Mouse (Mus musculus) frontal cortex, postnatal 36 days (tissue): ENCODE results near the gene Rnf149.

ENCODE experiments used
- DNase-seq, 2 experiments: peaks; one replicate each; pipeline ENCODE4 v3.0.0; 2022; ENCODE audit warnings: low spot score in 2 of 2

The Rnf149 gene

DNA sequence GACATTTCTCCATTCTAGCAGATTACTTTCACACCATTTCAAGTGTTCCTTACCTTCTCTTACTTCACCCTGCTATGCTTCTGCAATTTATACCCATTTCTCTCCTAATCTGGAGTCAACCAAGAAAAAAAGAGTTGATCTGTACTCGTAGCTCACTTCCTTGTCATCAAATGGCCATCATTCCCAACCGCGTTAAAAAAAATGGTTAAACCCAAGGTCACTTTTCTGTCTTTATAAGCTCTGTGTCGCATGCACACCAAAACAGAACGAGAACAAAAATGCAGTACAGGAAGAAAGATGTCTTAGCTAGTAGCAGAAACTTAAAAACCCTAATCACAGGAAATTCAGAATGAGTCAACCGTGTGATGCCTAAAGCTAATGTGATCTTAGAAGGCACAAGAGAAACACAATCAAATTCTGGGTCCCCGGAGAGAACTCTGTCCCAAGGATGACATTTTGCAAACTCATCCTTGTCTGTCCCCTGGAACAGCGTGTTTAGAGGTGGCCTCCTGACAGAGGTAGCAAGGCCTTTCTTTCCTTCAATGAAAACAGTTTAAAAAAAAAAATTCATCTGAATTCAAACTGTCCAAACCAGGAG lies 1.3 kb downstream of the Rnf149 start:
- no peak for DNase-seq

DNA sequence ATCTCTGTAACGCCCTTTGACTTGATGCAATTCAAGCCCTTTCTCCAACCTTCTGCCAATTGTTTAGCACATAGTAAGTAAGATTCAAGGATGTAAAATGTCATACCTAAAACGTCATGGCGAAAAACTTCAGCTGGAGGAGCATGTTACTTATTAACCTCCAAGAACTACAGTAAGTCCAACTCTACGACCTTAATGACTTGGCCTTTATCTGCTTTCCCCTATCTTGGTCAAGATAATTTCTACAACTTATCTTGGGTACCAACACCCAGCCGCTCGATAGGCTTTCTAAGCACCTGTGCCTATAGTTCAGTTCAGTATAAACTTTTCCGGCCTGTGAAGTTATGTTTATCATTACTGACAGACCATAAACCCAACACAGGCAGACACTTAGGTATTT lies 3.3 kb downstream of the Rnf149 start:
- no peak for DNase-seq

DNA sequence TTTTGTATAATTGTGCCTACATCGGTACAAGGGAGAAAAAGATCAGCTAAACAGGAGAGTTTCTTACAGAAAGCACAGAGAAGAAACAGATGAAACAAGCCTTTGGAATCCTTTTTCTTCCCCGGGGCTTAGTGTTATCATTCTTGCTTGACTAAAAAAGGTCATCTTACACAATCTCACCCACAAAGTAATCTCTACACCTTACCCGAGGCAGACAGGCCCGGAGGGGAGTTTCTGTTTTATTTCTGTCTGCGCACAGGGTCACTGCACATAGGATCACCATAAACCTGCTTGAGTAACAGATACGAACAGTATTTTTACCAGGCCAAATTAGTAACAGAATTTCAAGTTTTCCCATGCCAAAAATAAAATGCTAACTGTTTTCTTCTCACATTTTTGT lies 5.6 kb downstream of the Rnf149 start:
- DNase-seq = no peak

GRCm38 (mm10) chr1:39568079-39568478 lies 9.1 kb downstream of the Rnf149 start:
- no peak for DNase-seq

- DNase-seq = no peak
Observed at GRCm38 (mm10) chr1:39564603-39565002, 12.6 kb downstream of the Rnf149 start.

GRCm38 (mm10) chr1:39563161-39563560 lies 14.0 kb downstream of the Rnf149 start:
- DNase-seq = no peak

DNA sequence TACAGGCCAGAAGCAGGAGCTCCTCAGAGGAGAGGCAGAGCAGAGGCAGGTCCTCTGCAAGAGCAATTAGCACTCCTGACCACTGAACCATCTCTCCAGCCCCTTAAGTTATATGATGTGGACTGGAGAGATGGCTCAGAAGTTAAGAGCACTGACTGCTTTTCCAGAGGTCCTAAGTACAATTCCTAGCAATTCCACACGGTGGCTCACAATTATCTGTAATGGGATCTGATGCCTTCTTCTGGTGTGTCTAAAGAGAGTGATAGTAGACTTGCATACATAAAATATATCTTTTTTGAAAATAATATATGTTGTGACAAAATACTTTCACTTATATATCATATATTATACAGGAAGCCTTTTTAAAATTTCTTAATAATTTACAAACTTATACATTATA lies 15.3 kb downstream of the Rnf149 start:
- no peak for DNase-seq

GRCm38 (mm10) chr1:39559009-39559408 lies 18.2 kb downstream of the Rnf149 start:
- peak in 1 of 2 experiments; percentile 33 for DNase-seq

DNA sequence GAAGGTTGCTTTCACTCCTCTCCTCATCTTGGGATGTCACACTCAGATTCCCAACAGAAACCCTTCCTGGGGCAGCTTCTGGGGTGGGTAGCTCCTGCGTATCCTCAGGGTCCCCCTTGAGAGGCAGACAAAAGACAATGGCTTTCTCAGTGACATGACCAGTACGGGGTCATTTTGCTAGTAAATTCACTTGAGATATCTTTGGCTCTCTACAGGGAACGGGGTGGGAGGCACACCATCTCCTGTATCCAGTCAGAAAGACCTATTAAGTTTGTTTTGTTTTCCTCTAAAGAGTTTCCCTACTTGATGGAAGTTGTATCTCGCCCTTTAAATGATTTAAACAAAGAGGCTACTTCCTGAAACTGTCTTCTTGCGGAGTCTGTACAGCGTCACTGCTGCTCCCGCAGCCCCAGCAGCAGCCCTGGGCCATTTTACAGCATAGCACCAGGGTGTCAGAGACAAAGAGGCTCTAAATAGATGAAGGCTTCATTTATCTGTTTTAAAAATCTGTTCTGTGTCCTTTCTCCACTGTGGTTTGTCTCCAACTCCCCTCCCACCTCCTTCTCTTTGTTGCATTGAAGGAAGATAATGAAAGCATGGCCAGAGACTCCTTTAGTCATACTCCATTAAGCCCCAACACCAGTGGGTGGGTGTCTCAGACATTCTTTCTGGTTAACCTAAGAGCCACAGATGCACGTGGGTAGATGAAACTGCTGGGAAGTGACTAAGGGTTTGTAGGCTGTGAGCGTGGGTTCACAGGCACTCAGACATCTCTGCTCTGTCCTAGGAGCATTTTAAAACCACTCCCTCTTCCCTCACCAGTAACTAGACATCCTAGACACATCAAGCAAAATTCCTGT lies 21.4 kb downstream of the Rnf149 start:
- DNase-seq = peak; percentile 69 to 86

- DNase-seq = no peak
Observed at GRCm38 (mm10) chr1:39549831-39550230, 27.4 kb downstream of the Rnf149 start.

DNA sequence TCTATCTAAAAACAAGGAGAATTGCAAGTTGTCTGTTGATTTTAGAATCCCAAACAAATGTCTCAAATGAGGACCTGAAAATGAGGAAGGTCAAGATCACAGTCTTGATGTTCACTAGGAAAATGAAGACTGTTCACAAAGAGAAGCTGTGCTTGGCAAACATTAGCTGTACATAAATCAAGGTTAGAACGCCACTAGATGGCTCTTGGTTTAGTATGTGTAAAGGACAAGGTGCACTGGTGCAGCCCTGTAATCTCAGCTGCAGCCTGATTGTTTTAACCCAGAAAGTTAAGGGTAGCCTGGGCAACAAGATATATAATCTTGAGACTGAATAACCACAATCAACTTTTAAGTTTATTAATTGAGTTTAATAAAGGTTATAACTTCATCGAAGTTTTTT lies 30.0 kb downstream of the Rnf149 start:
- no peak for DNase-seq

- no peak for DNase-seq
Observed at GRCm38 (mm10) chr1:39546160-39546866, 30.9 kb downstream of the Rnf149 start.

GRCm38 (mm10) chr1:39545589-39545988 lies 31.6 kb downstream of the Rnf149 start:
- no peak for DNase-seq

GRCm38 (mm10) chr1:39540592-39540991 lies 36.6 kb downstream of the Rnf149 start:
- DNase-seq = no peak

DNA sequence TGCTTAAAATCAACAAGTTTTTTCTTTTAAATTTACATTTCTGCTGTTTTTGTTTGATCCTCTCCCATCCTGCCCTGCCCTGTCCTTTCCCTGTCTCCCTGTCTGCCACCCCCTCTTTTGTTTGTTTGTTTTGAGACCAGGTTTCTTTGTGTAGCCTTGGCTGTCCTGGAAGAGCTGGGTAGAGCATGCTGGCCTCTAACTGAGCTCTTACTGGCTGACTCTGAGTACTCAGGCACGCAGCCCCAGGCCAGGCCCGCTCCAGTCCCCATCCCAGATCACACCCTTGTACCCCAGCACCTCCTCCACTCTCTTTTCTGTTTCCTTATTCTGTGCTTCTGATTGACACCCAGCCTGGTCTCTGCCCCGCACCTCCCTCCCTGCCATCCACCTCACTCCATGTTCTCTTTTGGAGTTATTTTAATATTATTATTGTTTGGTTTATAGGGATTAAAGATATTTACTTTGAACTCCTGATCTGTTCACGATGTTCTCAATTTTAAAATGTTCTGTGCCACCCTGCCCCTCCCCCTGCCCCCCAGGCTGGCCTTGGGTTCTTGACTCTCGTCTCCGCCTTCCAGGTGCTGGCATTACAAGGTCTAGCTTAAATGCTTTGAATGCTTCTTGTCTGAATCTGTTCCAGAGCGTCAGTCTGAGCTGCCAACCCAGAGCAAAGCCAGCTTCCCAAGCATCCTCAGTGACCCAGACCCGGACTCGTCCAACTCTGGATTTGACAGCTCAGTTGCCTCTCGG lies 39.4 kb downstream of the Rnf149 start:
- DNase-seq = no peak

GRCm38 (mm10) chr1:39536701-39537100 lies 40.5 kb downstream of the Rnf149 start:
- DNase-seq = no peak

GRCm38 (mm10) chr1:39535515-39536311 lies 41.5 kb downstream of the Rnf149 start:
- peak; percentile 99 for DNase-seq

GRCm38 (mm10) chr1:39534831-39535230 lies 42.4 kb downstream of the Rnf149 start, which contains the start of gene Cnot11:
Cnot11 (plus strand) TSS chr1:39534992.
- no peak for DNase-seq

DNA sequence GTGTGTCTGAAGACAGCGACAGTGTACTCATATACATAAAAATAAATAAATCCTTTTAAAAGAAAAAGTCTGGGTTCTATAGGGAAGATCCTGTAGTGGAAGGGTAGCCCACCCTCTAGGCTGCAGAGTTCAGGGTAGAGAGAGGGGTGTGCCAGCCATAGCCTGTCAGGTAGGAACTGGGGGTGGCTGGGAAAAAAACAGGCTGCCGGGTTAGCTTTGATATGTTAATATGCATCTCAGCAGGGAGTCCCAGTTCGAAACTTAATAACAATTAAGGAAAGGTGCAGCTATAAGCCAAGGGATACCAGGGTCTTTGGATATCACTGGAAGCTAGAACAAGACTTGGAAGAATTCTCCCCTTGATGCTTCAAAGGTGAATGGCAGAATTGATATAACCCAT lies 43.3 kb downstream of the Rnf149 start:
- no peak for DNase-seq

DNA sequence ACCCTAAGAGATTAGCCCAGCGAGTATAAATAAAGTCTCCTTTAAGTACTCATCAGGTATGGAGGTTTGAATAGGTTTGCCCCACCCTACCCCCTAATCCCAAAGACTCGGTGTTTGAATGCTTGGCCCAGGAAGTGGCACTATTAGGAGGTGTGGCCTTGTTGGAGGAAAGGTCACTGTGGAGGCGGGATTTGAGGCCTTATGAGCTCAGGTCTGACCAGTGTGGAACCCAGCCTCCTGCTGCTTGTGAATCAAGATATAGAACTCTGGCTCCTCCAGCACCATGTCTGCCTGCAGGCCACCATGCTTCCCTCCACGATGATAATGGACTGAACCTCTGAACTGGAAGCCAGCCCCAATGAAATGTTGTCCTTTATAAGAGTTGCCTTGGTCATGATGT lies 46.2 kb downstream of the Rnf149 start:
- no peak for DNase-seq
